Mouse (Mus musculus): ENCODE data around the gene Adamtsl1. TPM values are rescaled to one million over a fixed set of nuclear protein-coding genes. Genes with fewer than 3 reads are reported as not detected.

Gene Adamtsl1
- polyA plus RNA-seq, 1 experiment, result not detected

GRCm38 (mm10) chr4:86426549-86426948 lies 912.6 kb downstream of the Adamtsl1 start:
- WGBS, result 86% methylated on average over 11 of the region's 11 CpGs
- TF ChIP-seq CTCF (IDR thresholded peaks at IDR 0.05; ENCODE audit: control insufficient read depth, insufficient read depth, low read length) (no peak), POLR2A (IDR thresholded peaks at IDR 0.05; ENCODE audit: borderline replicate concordance, control insufficient read depth, low read depth, low read length) (no peak)
- Histone ChIP-seq H3K4me3 (replicated peaks; ENCODE audit: control insufficient read depth, low read depth, low read length) (no peak overlapping the region), H3K27ac (ENCODE audit: control insufficient read depth, insufficient read depth, low read depth, low read length, poor library complexity) (no peak overlapping the region), H3K4me1 (ENCODE audit: control insufficient read depth, insufficient read depth, low read length) (no peaks in the 10 kb centered on the region)

DNA sequence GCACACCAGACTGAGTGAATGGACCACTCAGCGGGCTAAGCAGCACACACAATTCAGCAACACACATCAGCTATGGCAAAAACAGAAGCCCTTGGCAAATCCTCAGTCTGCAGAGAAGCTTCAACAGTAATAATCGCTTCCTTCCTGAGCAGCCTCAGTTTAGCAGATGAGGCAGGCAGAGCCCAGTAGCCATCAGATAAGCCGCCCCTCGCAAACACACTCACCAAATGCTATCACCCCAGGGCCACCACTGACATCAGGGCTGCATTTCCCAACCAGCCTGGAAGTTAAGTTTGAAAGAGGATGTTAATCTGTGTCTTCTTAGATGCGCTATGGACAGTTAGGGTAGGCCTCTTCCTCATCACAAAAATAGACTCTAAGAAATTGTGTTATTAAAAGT lies 913.3 kb downstream of the Adamtsl1 start:
- TF ChIP-seq POLR2A (IDR thresholded peaks at IDR 0.05; ENCODE audit: borderline replicate concordance, control insufficient read depth, low read depth, low read length) (no peak), CTCF (IDR thresholded peaks at IDR 0.05; ENCODE audit: control insufficient read depth, insufficient read depth, low read length) (no peak)
- WGBS, result 70% methylated on average over 5 of the region's 5 CpGs
- no peak overlapping the region for H3K27ac ChIP-seq (ENCODE audit: control insufficient read depth, insufficient read depth, low read depth, low read length, poor library complexity)

DNA sequence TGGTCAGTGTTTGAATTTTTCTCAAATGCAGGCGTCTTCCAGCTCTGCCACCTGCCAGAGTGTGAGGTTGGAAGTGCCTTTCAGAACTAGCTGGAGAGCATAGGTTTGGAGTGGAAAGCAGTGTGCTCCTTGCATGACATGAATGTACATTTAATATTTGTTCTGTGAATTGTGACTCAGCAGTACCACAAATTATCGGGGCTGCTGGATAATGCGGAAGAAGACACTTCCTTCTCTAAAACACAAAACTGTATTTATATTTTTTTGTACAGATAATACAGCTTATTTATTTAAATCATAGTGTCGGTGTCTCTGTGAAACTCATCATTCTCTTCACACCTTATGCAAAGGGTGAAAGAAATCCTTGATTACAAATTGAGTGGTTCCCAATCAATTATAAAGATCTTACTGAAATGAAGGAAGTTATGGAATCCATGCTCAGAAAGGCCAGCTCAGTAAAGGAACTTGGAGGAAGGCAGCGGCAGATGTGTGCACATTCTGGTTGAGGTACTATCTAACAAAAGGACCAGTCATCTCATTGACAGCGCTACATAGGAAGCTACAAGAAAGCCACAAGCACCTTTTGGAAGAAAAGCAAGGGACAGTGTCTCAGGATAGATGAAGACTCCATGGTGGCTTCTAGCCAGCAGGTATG lies 914.2 kb downstream of the Adamtsl1 start:
- WGBS, result 67% methylated on average over 6 of the region's 6 CpGs
- H3K4me1 ChIP-seq (ENCODE audit: control insufficient read depth, insufficient read depth, low read length), result no peaks in the 10 kb centered on the region

More for the DNA sequence above, 913.3 kb downstream of the Adamtsl1 start:
- Histone ChIP-seq H3K4me1 (ENCODE audit: control insufficient read depth, insufficient read depth, low read length) (no peaks in the 10 kb centered on the region), H3K4me3 (replicated peaks; ENCODE audit: control insufficient read depth, low read depth, low read length) (no peak overlapping the region)

GRCm38 (mm10) chr4:86435631-86436030 lies 921.7 kb downstream of the Adamtsl1 start:
- Histone ChIP-seq H3K4me3 (replicated peaks; ENCODE audit: control insufficient read depth, low read depth, low read length) (no peak overlapping the region), H3K27ac (ENCODE audit: control insufficient read depth, insufficient read depth, low read depth, low read length, poor library complexity) (no peak overlapping the region), H3K4me1 (ENCODE audit: control insufficient read depth, insufficient read depth, low read length) (no peaks in the 10 kb centered on the region)
- TF ChIP-seq CTCF (IDR thresholded peaks at IDR 0.05; ENCODE audit: control insufficient read depth, insufficient read depth, low read length) (no peak), POLR2A (IDR thresholded peaks at IDR 0.05; ENCODE audit: borderline replicate concordance, control insufficient read depth, low read depth, low read length) (no peak)
- WGBS, result 82% methylated on average over 3 of the region's 3 CpGs

More for the DNA sequence above, 914.2 kb downstream of the Adamtsl1 start:
- TF ChIP-seq POLR2A (IDR thresholded peaks at IDR 0.05; ENCODE audit: borderline replicate concordance, control insufficient read depth, low read depth, low read length) (no peak), CTCF (IDR thresholded peaks at IDR 0.05; ENCODE audit: control insufficient read depth, insufficient read depth, low read length) (no peak)
- no peak overlapping the region for H3K4me3 ChIP-seq (replicated peaks; ENCODE audit: control insufficient read depth, low read depth, low read length)
- H3K27ac ChIP-seq (ENCODE audit: control insufficient read depth, insufficient read depth, low read depth, low read length, poor library complexity), result no peak overlapping the region

DNA sequence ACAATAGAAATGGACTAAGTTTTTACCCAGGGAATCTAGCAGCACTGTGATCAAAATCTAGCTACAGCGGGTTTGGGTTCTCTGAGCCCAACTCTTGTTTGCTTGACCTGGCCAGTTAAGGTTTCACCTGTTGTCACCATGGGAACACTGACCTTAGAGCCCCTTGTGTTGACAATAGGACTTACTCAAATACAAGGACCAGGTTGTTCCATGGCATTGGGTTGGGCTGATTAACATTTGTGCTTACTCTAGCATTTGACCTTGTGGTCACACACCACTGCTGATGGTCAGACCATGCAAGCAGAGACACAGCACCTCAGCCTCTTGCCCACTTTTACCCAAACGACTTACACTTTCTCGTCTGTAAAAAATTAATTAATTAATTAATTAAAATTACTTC lies 922.4 kb downstream of the Adamtsl1 start:
- Histone ChIP-seq H3K27ac (ENCODE audit: control insufficient read depth, insufficient read depth, low read depth, low read length, poor library complexity) (no peak overlapping the region), H3K4me1 (ENCODE audit: control insufficient read depth, insufficient read depth, low read length) (no peaks in the 10 kb centered on the region), H3K4me3 (replicated peaks; ENCODE audit: control insufficient read depth, low read depth, low read length) (no peak overlapping the region)
- 91% methylated on average over 3 of the region's 3 CpGs for WGBS
- no peak for TF ChIP-seq POLR2A (IDR thresholded peaks at IDR 0.05; ENCODE audit: borderline replicate concordance, control insufficient read depth, low read depth, low read length)
- TF ChIP-seq CTCF (IDR thresholded peaks at IDR 0.05; ENCODE audit: control insufficient read depth, insufficient read depth, low read length), result no peak

DNA sequence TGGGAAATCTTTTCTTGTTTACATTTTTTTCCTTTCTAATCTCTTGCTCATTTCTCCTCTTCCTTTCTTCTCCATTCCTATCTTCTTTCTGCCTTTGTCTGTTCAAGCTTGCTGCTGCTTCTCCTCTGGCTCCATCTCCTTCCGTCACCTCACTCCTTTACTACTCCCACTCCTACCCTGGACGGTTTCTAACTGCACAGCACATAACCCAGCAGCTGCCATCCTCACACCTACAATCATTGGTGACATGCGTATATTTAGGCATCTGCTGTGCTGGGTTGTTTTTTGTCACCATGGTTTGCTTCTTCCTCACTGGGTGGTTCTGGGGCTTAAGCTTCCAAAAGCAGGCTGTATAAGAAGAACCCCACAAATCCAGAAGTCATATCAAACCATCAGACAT lies 936.5 kb downstream of the Adamtsl1 start:
- TF ChIP-seq POLR2A (IDR thresholded peaks at IDR 0.05; ENCODE audit: borderline replicate concordance, control insufficient read depth, low read depth, low read length) (no peak), CTCF (IDR thresholded peaks at IDR 0.05; ENCODE audit: control insufficient read depth, insufficient read depth, low read length) (no peak)
- Histone ChIP-seq H3K27ac (ENCODE audit: control insufficient read depth, insufficient read depth, low read depth, low read length, poor library complexity) (no peak overlapping the region), H3K4me3 (replicated peaks; ENCODE audit: control insufficient read depth, low read depth, low read length) (no peak overlapping the region), H3K4me1 (ENCODE audit: control insufficient read depth, insufficient read depth, low read length) (no peaks in the 10 kb centered on the region)
- 70% methylated on average over 3 of the region's 3 CpGs for WGBS

GRCm38 (mm10) chr4:86464808-86465207 lies 950.8 kb downstream of the Adamtsl1 start:
- no peak overlapping the region for H3K27ac ChIP-seq (ENCODE audit: control insufficient read depth, insufficient read depth, low read depth, low read length, poor library complexity)
- no peaks in the 10 kb centered on the region for H3K4me1 ChIP-seq (ENCODE audit: control insufficient read depth, insufficient read depth, low read length)
- no peak overlapping the region for H3K4me3 ChIP-seq (replicated peaks; ENCODE audit: control insufficient read depth, low read depth, low read length)
- TF ChIP-seq CTCF (IDR thresholded peaks at IDR 0.05; ENCODE audit: control insufficient read depth, insufficient read depth, low read length), result no peak
- no peak for TF ChIP-seq POLR2A (IDR thresholded peaks at IDR 0.05; ENCODE audit: borderline replicate concordance, control insufficient read depth, low read depth, low read length)
- WGBS, result 83% methylated on average over 5 of the region's 5 CpGs

Data from bone marrow, adult 2 months (tissue).